Mouse (Mus musculus) intestine, embryonic 14.5 days (tissue): ENCODE measurements around the gene Hyal3. TPM values are rescaled to one million over a fixed set of nuclear protein-coding genes. Genes with fewer than 3 reads are reported as not detected.

Experiments
- ATAC-seq: fragments of 200-750 bp; cut with Nextera tagmentation; replicated peaks from 2 replicates; pipeline ENCODE4 v1.8.0; 2017; ENCODE audit warnings: low read depth, moderate number of reproducible peaks, moderate TSS enrichment, moderate library complexity; ENCODE audit not compliant: low FRiP score, low TSS enrichment
- DNase-seq: peaks from one replicate; pipeline ENCODE4 v3.0.0-alpha.2; 2018; ENCODE audit warnings: low spot score
- H3K27ac ChIP-seq: fragments of 300-500 bp; sonication (generic); 2 replicates; pipeline ENCODE4 v1.5.1; 2014; ENCODE audit warnings: low read depth, mild to moderate bottlenecking, control low read depth
- H3K27me3 ChIP-seq: fragments of 300-500 bp; sonication (generic); replicated peaks from 2 replicates; pipeline ENCODE4 v1.6.1; 2014; ENCODE audit warnings: low read length, control low read depth; ENCODE audit not compliant: control insufficient read depth, insufficient read depth
- H3K36me3 ChIP-seq: fragments of 300-500 bp; sonication (generic); 2 replicates; pipeline ENCODE4 v1.6.1; 2014; ENCODE audit warnings: low read length, control low read depth; ENCODE audit not compliant: control insufficient read depth, insufficient read depth
- H3K4me1 ChIP-seq: fragments of 300-500 bp; sonication (generic); replicated peaks from 2 replicates; pipeline ENCODE4 v1.6.1; 2014; ENCODE audit warnings: low read length, control low read depth, mixed read lengths; ENCODE audit not compliant: control insufficient read depth, insufficient read depth
- H3K4me2 ChIP-seq: fragments of 300-500 bp; sonication (generic); 2 replicates; pipeline ENCODE4 v1.6.1; 2014; ENCODE audit warnings: low read length
- H3K4me3 ChIP-seq: fragments of 300-500 bp; sonication (generic); 2 replicates; pipeline ENCODE4 v1.5.1; 2014; ENCODE audit warnings: low read depth, low read length, control low read depth, mixed read lengths
- H3K9ac ChIP-seq: fragments of 300-500 bp; sonication (generic); 2 replicates; pipeline ENCODE4 v1.6.1; 2014; ENCODE audit warnings: mild to moderate bottlenecking, low read length
- H3K9me3 ChIP-seq: fragments of 300-500 bp; sonication (generic); 2 replicates; pipeline ENCODE4 v1.6.1; 2016; ENCODE audit warnings: low read length, control low read depth; ENCODE audit not compliant: control insufficient read depth
- WGBS: fragments of 180-500 bp; shearing (Covaris S2); extraction: QIAGEN DNeasy Blood & Tissue Kit; methylation state at CpG from one replicate; pipeline ENCODE4 v1.1.7; 2014; 5-methylcytosine and 5-hydroxymethylcytosine counted together
- polyA plus RNA-seq: library from polyadenylated mRNA; unstranded; fragments of >200 nt; fragmentation: Nextera tagmentation; extraction: Ambion mirVana; gene quantifications from 2 replicates; pipeline ENCODE4 v1.2.1, GENCODE M21; 2014

Hyal3 gene
- polyA plus RNA-seq, 1 experiment from 2014 or later = 0.87 TPM

- Histone ChIP-seq H3K4me3 (peak within 1 kb of the TSS; percentile 11; the same call in 1 of the 2 replicates), H3K27me3 (no peaks in the 10 kb centered on the region), H3K4me1 (peaks cover 28% of the 10 kb centered on the region), H3K27ac (no peak within 1 kb of the TSS), H3K9ac (no peak within 1 kb of the TSS), H3K36me3 (peaks cover 22% of the 10 kb centered on the region), H3K4me2 (peak within 1 kb of the TSS; percentile 38), H3K9me3 (no peaks in the 10 kb centered on the region)
- WGBS = 2% methylated on average over 20 of the region's 20 CpGs
- ATAC-seq (peak; percentile 43; the same call in 1 of the 2 replicates), DNase-seq (peak; percentile 89)
These were observed 33.6 kb upstream of the Hyal3 start, which contains the start of gene Zmynd10 for GRCm38 (mm10) chr9:107547026-107547425. TSS of gene Zmynd10 (plus strand) at chr9:107547298.

DNA sequence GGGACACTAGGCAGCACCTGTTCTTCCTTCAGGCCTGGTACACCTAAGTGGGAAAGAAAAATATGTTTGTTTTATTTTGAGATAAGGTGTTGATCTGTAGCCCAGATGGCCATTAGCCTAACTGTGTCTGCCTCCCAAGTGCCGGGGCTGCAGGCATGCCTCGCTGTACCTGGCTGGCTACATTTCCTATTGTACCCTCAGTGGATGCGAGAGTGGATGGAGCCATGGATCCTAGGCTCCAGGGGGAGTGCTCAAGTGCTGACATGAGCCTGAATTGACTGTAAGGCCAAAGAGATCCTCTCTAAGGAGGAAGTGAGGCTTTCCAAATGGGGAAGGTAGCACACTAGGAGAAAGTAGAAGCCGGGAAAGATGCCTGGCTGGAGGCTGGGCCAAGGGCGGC, 32.7 kb upstream of the Hyal3 start:
- Histone ChIP-seq H3K27me3 (no peaks in the 10 kb centered on the region), H3K4me2 (no peak overlapping the region), H3K4me3 (no peak overlapping the region), H3K36me3 (peaks cover 22% of the 10 kb centered on the region), H3K4me1 (peaks cover 33% of the 10 kb centered on the region), H3K9ac (no peak overlapping the region), H3K27ac (no peak overlapping the region), H3K9me3 (no peaks in the 10 kb centered on the region)
- WGBS = 85% methylated on average over 5 of the region's 5 CpGs
- ATAC-seq (no peak), DNase-seq (no peak)

DNA sequence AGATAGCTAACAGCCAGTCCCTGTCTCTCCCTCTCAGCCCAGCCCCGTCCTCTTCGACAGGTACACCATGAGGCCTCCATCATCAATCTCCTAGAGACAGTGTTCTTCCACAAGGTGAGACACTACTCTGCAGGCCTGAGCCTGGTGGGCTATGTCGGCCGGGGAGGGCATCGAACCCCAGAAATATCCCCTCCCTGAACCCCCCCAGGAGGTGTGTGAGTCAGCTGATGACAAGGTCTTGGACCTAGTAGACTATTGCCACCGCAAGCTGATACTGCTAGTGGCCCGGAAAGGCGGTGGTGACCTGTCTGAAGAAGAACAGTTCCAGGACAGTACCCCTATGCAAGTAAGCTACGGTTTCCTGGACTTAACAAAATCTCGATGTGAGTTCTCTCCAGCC, 31.8 kb upstream of the Hyal3 start:
- peaks cover 17% of the 10 kb centered on the region for H3K36me3 ChIP-seq
- H3K9ac ChIP-seq = no peak overlapping the region
- no peaks in the 10 kb centered on the region for H3K9me3 ChIP-seq
- H3K4me3 ChIP-seq = no peak overlapping the region
- 86% methylated on average over 10 of the region's 10 CpGs for WGBS
- H3K27ac ChIP-seq = no peak overlapping the region
- H3K27me3 ChIP-seq = no peaks in the 10 kb centered on the region
- ATAC-seq (no peak), DNase-seq (no peak)
- H3K4me2 ChIP-seq = no peak overlapping the region
- peaks cover 40% of the 10 kb centered on the region for H3K4me1 ChIP-seq

DNA sequence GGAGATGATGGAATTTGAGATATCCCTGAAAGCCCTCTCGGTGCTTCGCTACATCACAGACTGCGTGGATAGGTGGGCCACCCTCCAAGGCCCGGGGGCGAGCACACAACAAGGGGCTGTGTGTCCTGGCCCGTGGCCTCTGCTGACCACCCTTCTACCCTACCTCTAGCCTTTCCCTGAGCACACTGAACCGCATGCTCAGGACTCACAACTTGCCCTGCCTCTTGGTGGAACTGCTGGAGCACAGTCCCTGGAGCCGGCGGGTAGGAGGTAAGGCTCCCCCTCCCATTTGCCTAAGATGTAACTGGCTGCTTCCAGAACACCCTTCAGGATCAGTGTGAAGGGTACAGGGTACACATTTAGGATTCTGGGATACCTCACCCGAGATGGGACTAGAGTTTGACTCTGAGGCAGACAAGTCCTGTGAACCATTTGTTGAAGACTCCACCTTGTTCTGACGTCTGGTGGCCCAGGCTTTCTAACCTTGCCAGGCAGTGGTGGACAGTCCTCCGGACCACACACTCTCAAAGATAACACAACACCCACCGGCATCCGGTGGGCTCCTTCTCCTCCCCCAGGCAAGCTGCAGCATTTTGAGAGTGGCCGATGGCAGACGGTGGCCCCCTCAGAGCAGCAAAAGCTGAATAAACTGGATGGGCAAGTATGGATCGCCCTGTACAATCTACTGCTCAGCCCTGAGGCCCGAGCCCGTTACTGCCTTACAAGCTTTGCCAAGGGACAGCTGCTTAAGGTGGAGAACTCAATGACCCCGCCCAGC, 31.1 kb upstream of the Hyal3 start:
- DNase-seq (no peak), ATAC-seq (no peak)
- Histone ChIP-seq H3K9me3 (no peaks in the 10 kb centered on the region), H3K4me1 (peaks cover 40% of the 10 kb centered on the region), H3K9ac (no peak overlapping the region), H3K36me3 (peaks cover 10% of the 10 kb centered on the region), H3K4me3 (no peak overlapping the region), H3K4me2 (no peak overlapping the region), H3K27me3 (no peaks in the 10 kb centered on the region), H3K27ac (no peak overlapping the region)
- WGBS = 83% methylated on average over 20 of the region's 20 CpGs

GRCm38 (mm10) chr9:107550491-107551116, 30.0 kb upstream of the Hyal3 start:
- DNase-seq = no peak
- Histone ChIP-seq H3K4me3 (peak overlapping the region; percentile 46; the same call in 1 of the 2 replicates), H3K9ac (peak overlapping the region; percentile 65), H3K4me2 (peak overlapping the region; percentile 98), H3K27ac (peak overlapping the region; percentile 54; the same call in 1 of the 2 replicates), H3K9me3 (no peaks in the 10 kb centered on the region), H3K27me3 (no peaks in the 10 kb centered on the region), H3K4me1 (peaks cover 42% of the 10 kb centered on the region), H3K36me3 (no peaks in the 10 kb centered on the region)
- no peak for ATAC-seq
- 37% methylated on average over 23 of the region's 23 CpGs for WGBS

- peak within 1 kb of the TSS; percentile 98 for H3K4me2 ChIP-seq
- H3K27ac ChIP-seq = peak within 1 kb of the TSS; percentile 54
- H3K27me3 ChIP-seq = no peaks in the 10 kb centered on the region
- under 1% methylated on average over 63 of the region's 63 CpGs for WGBS
- peak within 1 kb of the TSS; percentile 46 for H3K4me3 ChIP-seq
- H3K9ac ChIP-seq = peak within 1 kb of the TSS; percentile 65
- peak; percentile 24 for ATAC-seq
- no peaks in the 10 kb centered on the region for H3K9me3 ChIP-seq
- H3K36me3 ChIP-seq = no peaks in the 10 kb centered on the region
- peak; percentile 78 for DNase-seq
- H3K4me1 ChIP-seq = peaks cover 49% of the 10 kb centered on the region
These were observed 29.3 kb upstream of the Hyal3 start, which contains the start of gene Rassf1 for GRCm38 (mm10) chr9:107551117-107551889. TSS of gene Rassf1 (plus strand) at chr9:107551555.

- H3K36me3 ChIP-seq = peaks cover 4% of the 10 kb centered on the region
- peak overlapping the region; percentile 54; the same call in 1 of the 2 replicates for H3K27ac ChIP-seq
- peak overlapping the region; percentile 98 for H3K4me2 ChIP-seq
- ATAC-seq (no peak), DNase-seq (no peak)
- no peaks in the 10 kb centered on the region for H3K27me3 ChIP-seq
- H3K4me1 ChIP-seq = peaks cover 48% of the 10 kb centered on the region
- H3K9ac ChIP-seq = peak overlapping the region; percentile 65
- 13% methylated on average over 8 of the region's 8 CpGs for WGBS
- H3K4me3 ChIP-seq = peak overlapping the region; percentile 46
- no peaks in the 10 kb centered on the region for H3K9me3 ChIP-seq
These were observed 28.7 kb upstream of the Hyal3 start for GRCm38 (mm10) chr9:107551890-107552355.

- DNase-seq (no peak), ATAC-seq (no peak)
- 78% methylated on average over 5 of the region's 5 CpGs for WGBS
- Histone ChIP-seq H3K27me3 (no peaks in the 10 kb centered on the region), H3K4me1 (peaks cover 42% of the 10 kb centered on the region), H3K27ac (no peak overlapping the region), H3K9ac (peak overlapping the region; percentile 59; the same call in 1 of the 2 replicates), H3K36me3 (peaks cover 13% of the 10 kb centered on the region), H3K4me2 (peak overlapping the region; percentile 98), H3K4me3 (peak overlapping the region; percentile 57), H3K9me3 (no peaks in the 10 kb centered on the region)
These were observed 27.8 kb upstream of the Hyal3 start for GRCm38 (mm10) chr9:107552690-107553393.
